Mouse (Mus musculus): Measurements from ENCODE around the gene Agtr1a. TPM values are rescaled to one million over a fixed set of nuclear protein-coding genes. Genes with fewer than 3 reads are reported as not detected.

Gene Agtr1a
- total and polyA plus RNA-seq, 2 experiments from 2014 or later = 1.1 to 1.4 TPM

DNA sequence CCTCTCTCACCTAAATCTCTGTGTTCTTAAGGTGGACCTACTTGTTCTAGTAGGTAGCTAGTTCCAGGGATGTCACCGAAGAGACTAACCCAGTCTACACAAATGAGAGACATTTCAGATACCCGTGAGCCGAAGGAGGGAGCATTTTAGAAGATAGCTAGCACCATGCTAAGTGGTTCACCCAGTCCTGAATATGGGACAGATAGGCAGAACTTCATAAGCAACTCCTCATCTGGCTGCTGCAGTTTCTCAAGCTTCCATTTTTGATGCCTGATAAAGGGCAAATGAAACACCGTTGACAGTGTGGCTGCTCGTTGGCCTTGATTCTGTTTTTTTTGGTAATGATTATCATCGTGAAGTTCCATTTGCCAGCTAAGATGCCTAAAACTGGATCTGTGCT lies 25.8 kb downstream of the Agtr1a start:
- ATAC-seq = no peak
- Histone ChIP-seq H3K27ac (no peak overlapping the region), H3K27me3 (ENCODE audit: insufficient read depth, low read length) (no peaks in the 10 kb centered on the region), H3K4me2 (ENCODE audit: low read depth, low read length) (no peak overlapping the region), H3K36me3 (ENCODE audit: insufficient read depth, low read length) (no peaks in the 10 kb centered on the region), H3K4me1 (ENCODE audit: insufficient read depth, low read length) (no peaks in the 10 kb centered on the region), H3K9ac (replicated peaks; ENCODE audit: low read length) (no peak overlapping the region), H3K9me3 (ENCODE audit: low read length) (no peaks in the 10 kb centered on the region), H3K4me3 (ENCODE audit: low read length) (no peak overlapping the region)
- TF ChIP-seq CTCF (IDR thresholded peaks at IDR 0.05; ENCODE audit: low read depth) = no peak
- no peak for DNase-seq (ENCODE audit: low spot score)
- WGBS = 97% methylated on average over 6 of the region's 6 CpGs

DNA sequence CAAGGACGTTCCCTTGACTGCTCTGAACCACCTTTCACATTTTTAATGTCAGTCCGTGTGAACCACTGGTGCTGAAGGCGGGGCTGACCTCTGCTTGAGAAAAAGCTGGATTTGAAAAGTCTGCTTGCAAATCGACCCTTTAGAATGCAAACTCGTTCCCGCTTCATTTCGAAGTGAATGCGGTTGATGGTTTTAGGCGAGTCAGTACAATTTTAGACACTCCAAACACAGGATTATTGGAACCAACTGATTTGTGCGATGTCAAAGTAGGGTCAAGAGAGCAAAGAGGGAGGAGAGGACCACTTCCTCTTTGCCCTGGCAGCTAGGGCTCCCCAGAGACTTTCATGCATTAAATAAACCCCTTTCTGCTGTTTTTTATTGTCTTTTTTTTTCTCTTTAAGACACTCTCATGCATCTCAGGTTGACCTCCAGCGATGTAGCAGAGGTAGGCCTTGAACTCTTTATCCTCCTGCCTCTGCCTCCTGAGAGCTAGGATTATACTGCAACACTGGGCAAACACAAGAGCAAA lies 27.9 kb downstream of the Agtr1a start:
- TF ChIP-seq CTCF (IDR thresholded peaks at IDR 0.05; ENCODE audit: low read depth) = no peak
- no peak for ATAC-seq
- Histone ChIP-seq H3K9ac (replicated peaks; ENCODE audit: low read length) (no peak overlapping the region), H3K4me2 (ENCODE audit: low read depth, low read length) (no peak overlapping the region), H3K27me3 (ENCODE audit: insufficient read depth, low read length) (no peaks in the 10 kb centered on the region), H3K4me1 (ENCODE audit: insufficient read depth, low read length) (no peaks in the 10 kb centered on the region), H3K27ac (no peak overlapping the region), H3K9me3 (ENCODE audit: low read length) (no peaks in the 10 kb centered on the region), H3K36me3 (ENCODE audit: insufficient read depth, low read length) (no peaks in the 10 kb centered on the region), H3K4me3 (ENCODE audit: low read length) (no peak overlapping the region)
- no peak for DNase-seq (ENCODE audit: low spot score)
- WGBS = 75% methylated on average over 11 of the region's 11 CpGs

DNA sequence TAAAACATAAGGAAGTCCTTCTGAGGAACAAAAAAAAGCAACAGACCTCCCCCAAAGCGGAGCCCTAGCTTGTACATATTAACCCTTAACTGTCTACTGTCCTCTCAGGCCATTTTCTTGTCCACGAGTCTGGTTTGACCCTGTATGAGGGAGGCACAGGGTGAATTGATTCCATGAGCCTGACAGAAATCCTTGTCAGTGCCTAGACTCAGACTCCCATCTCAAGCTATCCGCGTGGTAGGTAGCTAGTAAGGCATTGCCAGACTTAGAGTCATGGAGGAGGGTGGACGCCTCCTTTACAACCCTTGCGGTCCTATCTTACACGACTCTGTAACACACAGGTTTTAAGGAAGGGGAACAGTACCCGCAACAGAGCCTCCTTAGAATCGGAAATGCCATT lies 28.5 kb downstream of the Agtr1a start:
- Histone ChIP-seq H3K27me3 (ENCODE audit: insufficient read depth, low read length) (no peaks in the 10 kb centered on the region), H3K9me3 (ENCODE audit: low read length) (no peaks in the 10 kb centered on the region), H3K27ac (no peak overlapping the region), H3K9ac (replicated peaks; ENCODE audit: low read length) (no peak overlapping the region), H3K36me3 (ENCODE audit: insufficient read depth, low read length) (no peaks in the 10 kb centered on the region), H3K4me2 (ENCODE audit: low read depth, low read length) (no peak overlapping the region), H3K4me3 (ENCODE audit: low read length) (no peak overlapping the region), H3K4me1 (ENCODE audit: insufficient read depth, low read length) (no peaks in the 10 kb centered on the region)
- no peak for TF ChIP-seq CTCF (IDR thresholded peaks at IDR 0.05; ENCODE audit: low read depth)
- ATAC-seq = no peak
- no peak for DNase-seq (ENCODE audit: low spot score)
- WGBS = 83% methylated on average over 9 of the region's 9 CpGs

DNA sequence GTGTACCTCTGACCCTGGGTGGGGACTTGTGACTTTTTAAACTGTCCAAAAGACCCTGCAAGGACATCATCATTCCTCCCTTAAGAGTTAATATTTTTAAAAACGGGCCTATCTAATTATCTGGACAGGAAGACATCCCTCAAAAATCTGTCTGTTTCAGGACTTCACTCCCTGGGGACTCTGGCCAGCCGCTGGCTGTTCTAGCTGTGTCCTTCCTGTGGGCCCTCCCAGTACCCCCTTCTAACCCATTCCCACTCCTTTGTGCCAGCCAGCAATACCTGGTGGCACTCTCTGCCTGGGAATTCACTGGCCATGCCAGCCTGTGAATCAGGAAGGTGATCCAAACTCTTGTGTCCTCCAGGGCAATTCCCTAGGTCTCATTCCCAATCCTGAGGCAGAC lies 29.1 kb downstream of the Agtr1a start:
- WGBS = 57% methylated on average over 2 of the region's 2 CpGs
- ATAC-seq (no peak), DNase-seq (ENCODE audit: low spot score) (no peak)
- Histone ChIP-seq H3K4me1 (ENCODE audit: insufficient read depth, low read length) (no peaks in the 10 kb centered on the region), H3K9ac (replicated peaks; ENCODE audit: low read length) (no peak overlapping the region), H3K4me2 (ENCODE audit: low read depth, low read length) (no peak overlapping the region), H3K27me3 (ENCODE audit: insufficient read depth, low read length) (no peaks in the 10 kb centered on the region), H3K36me3 (ENCODE audit: insufficient read depth, low read length) (no peaks in the 10 kb centered on the region), H3K4me3 (ENCODE audit: low read length) (no peak overlapping the region), H3K9me3 (ENCODE audit: low read length) (no peaks in the 10 kb centered on the region), H3K27ac (no peak overlapping the region)
- no peak for TF ChIP-seq CTCF (IDR thresholded peaks at IDR 0.05; ENCODE audit: low read depth)

DNA sequence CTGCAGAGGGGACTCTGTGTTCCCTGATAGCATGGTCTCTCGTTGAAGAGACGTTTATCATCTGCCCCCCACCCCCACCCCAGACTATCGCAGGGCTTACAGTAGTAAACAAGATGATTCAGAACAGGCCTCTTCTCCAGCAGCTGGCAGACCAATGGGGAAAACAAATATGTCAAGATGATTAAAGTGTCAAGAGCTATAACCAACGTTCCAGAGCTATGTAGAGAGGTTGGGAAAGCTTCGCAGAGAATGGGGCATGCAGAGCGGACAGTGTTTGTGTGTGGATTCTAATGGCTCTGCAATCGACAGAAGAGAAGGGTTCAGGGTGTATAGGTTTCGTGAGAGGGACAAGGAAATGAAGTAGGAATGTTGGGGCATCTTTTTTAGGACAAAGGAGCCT lies 31.9 kb downstream of the Agtr1a start:
- no peak overlapping the region for H3K4me3 ChIP-seq (ENCODE audit: low read length)
- no peaks in the 10 kb centered on the region for H3K36me3 ChIP-seq (ENCODE audit: insufficient read depth, low read length)
- 57% methylated on average over 8 of the region's 8 CpGs for WGBS
- no peak for ATAC-seq
- H3K27me3 ChIP-seq (ENCODE audit: insufficient read depth, low read length) = no peaks in the 10 kb centered on the region
- DNase-seq (ENCODE audit: low spot score) = no peak
- no peak overlapping the region for H3K27ac ChIP-seq
- H3K9me3 ChIP-seq (ENCODE audit: low read length) = no peaks in the 10 kb centered on the region
- TF ChIP-seq CTCF (IDR thresholded peaks at IDR 0.05; ENCODE audit: low read depth) = no peak
- H3K9ac ChIP-seq (replicated peaks; ENCODE audit: low read length) = no peak overlapping the region
- H3K4me1 ChIP-seq (ENCODE audit: insufficient read depth, low read length) = no peaks in the 10 kb centered on the region
- no peak overlapping the region for H3K4me2 ChIP-seq (ENCODE audit: low read depth, low read length)

DNA sequence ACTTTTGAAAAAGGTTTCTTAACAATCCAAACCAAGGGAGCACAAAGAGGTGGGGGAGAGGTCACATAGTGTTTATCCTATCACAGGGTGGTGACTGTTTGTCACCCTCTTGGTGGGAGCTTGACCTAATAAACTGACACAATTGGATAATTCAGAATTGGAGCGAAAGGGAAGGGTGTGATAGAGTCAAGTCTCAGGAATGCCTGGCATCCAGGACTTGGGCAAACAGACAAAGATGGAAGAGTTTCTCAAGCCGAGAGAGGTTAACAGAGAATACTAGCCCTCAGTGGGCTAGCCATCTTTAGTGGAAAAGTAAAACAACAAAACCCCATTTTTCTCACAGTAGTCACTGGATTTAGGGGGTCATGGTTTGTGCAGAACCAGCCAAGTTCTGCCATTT lies 32.5 kb downstream of the Agtr1a start:
- TF ChIP-seq CTCF (IDR thresholded peaks at IDR 0.05; ENCODE audit: low read depth) = no peak
- H3K27ac ChIP-seq = no peak overlapping the region

DNA sequence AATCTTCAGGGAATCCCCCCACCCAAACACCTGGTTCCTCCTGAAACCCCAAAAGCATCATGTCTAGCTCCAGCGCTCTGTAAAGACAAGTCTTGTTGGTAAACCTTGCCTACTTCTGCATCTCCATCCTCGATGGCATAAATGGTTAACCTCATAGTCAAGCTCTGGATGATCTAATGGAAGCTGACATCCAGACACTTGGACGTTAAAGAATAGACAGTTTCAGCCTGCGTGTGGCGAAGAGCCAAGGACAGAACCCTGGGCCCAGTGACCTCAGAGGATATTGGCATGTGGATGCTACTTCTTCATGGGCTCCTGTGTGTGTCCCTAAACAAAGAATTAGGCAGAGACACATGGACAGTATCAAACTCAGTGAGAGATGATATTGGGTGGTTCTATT lies 42.6 kb downstream of the Agtr1a start:
- DNase-seq (ENCODE audit: low spot score) = no peak
- H3K4me2 ChIP-seq (ENCODE audit: low read depth, low read length) = no peak overlapping the region
- no peaks in the 10 kb centered on the region for H3K4me1 ChIP-seq (ENCODE audit: insufficient read depth, low read length)
- H3K9ac ChIP-seq (replicated peaks; ENCODE audit: low read length) = no peak overlapping the region
- no peak overlapping the region for H3K4me3 ChIP-seq (ENCODE audit: low read length)
- H3K27me3 ChIP-seq (ENCODE audit: insufficient read depth, low read length) = no peaks in the 10 kb centered on the region
- no peaks in the 10 kb centered on the region for H3K36me3 ChIP-seq (ENCODE audit: insufficient read depth, low read length)
- no peak for ATAC-seq
- H3K9me3 ChIP-seq (ENCODE audit: low read length) = no peaks in the 10 kb centered on the region
- 87% methylated on average over 5 of the region's 5 CpGs for WGBS
- TF ChIP-seq CTCF (IDR thresholded peaks at IDR 0.05; ENCODE audit: low read depth) = no peak
- no peak overlapping the region for H3K27ac ChIP-seq

More for the DNA sequence above, 32.5 kb downstream of the Agtr1a start:
- H3K36me3 ChIP-seq (ENCODE audit: insufficient read depth, low read length) = no peaks in the 10 kb centered on the region
- H3K27me3 ChIP-seq (ENCODE audit: insufficient read depth, low read length) = no peaks in the 10 kb centered on the region
- H3K9me3 ChIP-seq (ENCODE audit: low read length) = no peaks in the 10 kb centered on the region
- ATAC-seq (no peak), DNase-seq (ENCODE audit: low spot score) (no peak)
- no peaks in the 10 kb centered on the region for H3K4me1 ChIP-seq (ENCODE audit: insufficient read depth, low read length)
- H3K9ac ChIP-seq (replicated peaks; ENCODE audit: low read length) = no peak overlapping the region
- no peak overlapping the region for H3K4me2 ChIP-seq (ENCODE audit: low read depth, low read length)
- 47% methylated on average over 2 of the region's 2 CpGs for WGBS
- no peak overlapping the region for H3K4me3 ChIP-seq (ENCODE audit: low read length)
